Mouse (Mus musculus): ENCODE data around the gene Rragd. TPM values are rescaled to one million over a fixed set of nuclear protein-coding genes. Genes with fewer than 3 reads are reported as not detected.

The Rragd gene
- polyA plus RNA-seq (2016; fragmentation: Nextera tagmentation; extraction: Ambion mirVana), result 17.0 and 21.2 TPM in 2 replicates

- Histone ChIP-seq H3K36me3 (no peaks in the 10 kb centered on the region), H3K4me3 (peak within 1 kb of the TSS; percentile 92), H3K27ac (peak within 1 kb of the TSS; percentile 97), H3K9me3 (replicated peaks) (no peaks in the 10 kb centered on the region), H3K4me1 (peaks cover 42% of the 10 kb centered on the region), H3K27me3 (ENCODE audit: low read depth, poor library complexity, severe bottlenecking) (peaks cover 42% of the 10 kb centered on the region)
- under 1% methylated on average over 18 of the region's 18 CpGs for WGBS
- DNase-seq (ENCODE audit: low spot score), result peak; percentile 77
Observed at GRCm38 (mm10) chr4:32982716-32983175, at the start of gene Rragd. TSS of gene Rragd (plus strand) at chr4:32983037.

DNA sequence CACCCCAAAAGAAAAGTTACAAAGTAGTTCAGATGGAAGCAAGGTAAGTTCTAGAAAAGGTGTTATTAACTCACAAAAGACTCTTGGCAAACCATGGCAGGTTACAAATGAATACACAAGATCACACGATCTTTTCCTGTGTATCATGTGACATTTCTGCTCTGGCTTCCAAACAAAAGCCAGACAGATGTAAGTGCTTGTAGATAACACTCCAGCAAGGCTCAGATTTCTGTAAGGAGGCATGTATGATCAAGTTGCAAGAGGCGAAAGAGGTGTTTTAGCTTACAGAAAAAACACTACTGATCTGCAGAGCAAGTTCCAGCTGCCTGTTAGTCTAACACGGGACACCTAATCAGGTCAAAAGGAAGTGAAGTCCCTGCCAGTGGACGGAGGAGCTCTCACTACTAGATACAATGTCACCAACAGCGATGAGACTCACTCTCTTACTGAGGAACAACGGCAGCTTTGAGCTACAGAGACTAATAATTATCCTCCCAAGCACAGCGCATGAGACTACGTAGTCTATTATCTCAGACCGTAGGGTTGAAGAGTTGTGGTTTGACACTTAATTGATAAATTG is 46.0 kb upstream of the Rragd start:
- DNase-seq (ENCODE audit: low spot score), result no peak
- Histone ChIP-seq H3K27me3 (ENCODE audit: low read depth, poor library complexity, severe bottlenecking) (no peaks in the 10 kb centered on the region), H3K9me3 (replicated peaks) (no peaks in the 10 kb centered on the region), H3K4me3 (no peak overlapping the region), H3K36me3 (no peaks in the 10 kb centered on the region), H3K27ac (peak overlapping the region; percentile 56; the same call in 1 of the 2 replicates), H3K4me1 (peaks cover 26% of the 10 kb centered on the region)
- 60% methylated on average over 9 of the region's 9 CpGs for WGBS

DNA sequence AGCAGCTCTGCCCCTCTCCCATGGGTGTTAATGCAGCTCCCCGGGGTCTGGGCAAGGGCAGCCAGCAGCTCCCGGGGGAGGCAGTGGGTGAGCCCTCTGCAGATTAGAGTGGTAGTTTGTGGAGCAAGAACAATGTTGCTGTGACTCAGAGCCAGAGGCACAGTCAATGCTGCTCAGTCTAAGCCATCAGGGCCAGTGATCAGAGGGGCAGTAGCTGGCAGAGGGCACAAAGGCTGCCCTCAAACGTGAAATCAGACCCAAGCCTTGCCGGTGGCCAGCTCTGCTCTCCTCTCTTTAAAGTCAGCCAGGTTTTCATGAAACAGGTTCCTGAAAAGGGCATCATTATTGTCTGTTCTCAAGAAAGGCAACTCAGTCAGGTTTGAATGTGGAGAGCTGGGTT is 43.3 kb upstream of the Rragd start:
- Histone ChIP-seq H3K9me3 (replicated peaks) (no peaks in the 10 kb centered on the region), H3K27ac (peak overlapping the region; percentile 75), H3K36me3 (no peaks in the 10 kb centered on the region), H3K4me3 (no peak overlapping the region), H3K4me1 (peaks cover 20% of the 10 kb centered on the region), H3K27me3 (ENCODE audit: low read depth, poor library complexity, severe bottlenecking) (no peaks in the 10 kb centered on the region)
- WGBS, result 43% methylated on average over 4 of the region's 4 CpGs
- DNase-seq (ENCODE audit: low spot score), result no peak

- peak; percentile 48 for DNase-seq (ENCODE audit: low spot score)
- H3K27ac ChIP-seq, result peak overlapping the region; percentile 75; the same call in 1 of the 2 replicates
Observed at GRCm38 (mm10) chr4:32939964-32940363, 42.9 kb upstream of the Rragd start.

DNA sequence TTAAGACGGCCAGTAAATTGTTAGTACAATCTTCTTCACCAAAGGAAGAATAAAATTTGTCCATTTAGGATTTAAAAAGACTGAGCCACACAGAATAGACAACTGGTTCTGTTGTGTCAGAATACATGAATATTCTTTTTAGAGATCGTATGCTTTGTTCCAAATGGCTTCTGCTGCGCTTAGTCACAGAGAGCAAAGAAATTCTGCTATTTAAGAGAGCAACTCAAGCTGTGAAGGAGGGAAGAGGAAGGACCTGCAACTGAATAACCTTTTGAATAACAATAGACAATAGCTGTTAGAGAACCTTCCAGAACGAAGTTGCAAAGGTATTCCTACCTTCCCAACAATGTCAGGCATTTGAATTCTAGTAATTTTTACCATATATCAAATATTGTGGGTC is 41.9 kb upstream of the Rragd start:
- WGBS, result 78% methylated on average over 4 of the region's 4 CpGs
- no peaks in the 10 kb centered on the region for H3K9me3 ChIP-seq (replicated peaks)
- H3K4me3 ChIP-seq, result no peak overlapping the region
- DNase-seq (ENCODE audit: low spot score), result no peak
- H3K4me1 ChIP-seq, result peaks cover 20% of the 10 kb centered on the region
- H3K27me3 ChIP-seq (ENCODE audit: low read depth, poor library complexity, severe bottlenecking), result no peaks in the 10 kb centered on the region
- H3K27ac ChIP-seq, result no peak overlapping the region
- H3K36me3 ChIP-seq, result no peaks in the 10 kb centered on the region

More at GRCm38 (mm10) chr4:32939964-32940363, 42.9 kb upstream of the Rragd start:
- H3K27me3 ChIP-seq (ENCODE audit: low read depth, poor library complexity, severe bottlenecking), result no peaks in the 10 kb centered on the region
- no peaks in the 10 kb centered on the region for H3K9me3 ChIP-seq (replicated peaks)
- 46% methylated on average over 5 of the region's 5 CpGs for WGBS
- no peaks in the 10 kb centered on the region for H3K36me3 ChIP-seq
- no peak overlapping the region for H3K4me3 ChIP-seq
- peaks cover 20% of the 10 kb centered on the region for H3K4me1 ChIP-seq

DNA sequence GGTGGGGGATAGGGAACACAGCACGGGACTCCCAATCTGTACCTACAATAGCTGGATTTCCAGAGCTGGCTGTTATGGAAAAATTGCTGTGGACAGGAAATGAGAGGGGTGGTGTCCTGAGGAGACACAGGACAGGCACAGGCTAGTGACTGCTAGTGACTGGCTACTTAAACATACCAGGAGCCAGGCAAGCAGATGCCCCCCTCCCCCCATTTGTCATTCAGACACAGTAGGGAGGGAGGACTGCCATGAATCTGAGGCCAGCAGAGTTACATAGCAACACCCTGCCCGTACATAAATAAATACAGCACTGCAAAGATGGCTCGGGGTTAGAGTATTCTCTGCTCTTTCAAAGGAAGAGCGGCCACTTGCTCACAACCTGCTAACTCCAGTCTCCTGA is 35.2 kb upstream of the Rragd start:
- 39% methylated on average over 4 of the region's 4 CpGs for WGBS
- H3K4me1 ChIP-seq, result peaks cover 32% of the 10 kb centered on the region
- no peaks in the 10 kb centered on the region for H3K9me3 ChIP-seq (replicated peaks)
- no peak overlapping the region for H3K27ac ChIP-seq
- H3K36me3 ChIP-seq, result no peaks in the 10 kb centered on the region
- no peak for DNase-seq (ENCODE audit: low spot score)
- H3K27me3 ChIP-seq (ENCODE audit: low read depth, poor library complexity, severe bottlenecking), result peaks cover 18% of the 10 kb centered on the region
- H3K4me3 ChIP-seq, result no peak overlapping the region

GRCm38 (mm10) chr4:32948696-32949095 is 34.1 kb upstream of the Rragd start:
- Histone ChIP-seq H3K9me3 (replicated peaks) (no peaks in the 10 kb centered on the region), H3K4me1 (peaks cover 34% of the 10 kb centered on the region), H3K27ac (no peak overlapping the region), H3K27me3 (ENCODE audit: low read depth, poor library complexity, severe bottlenecking) (peaks cover 28% of the 10 kb centered on the region), H3K36me3 (no peaks in the 10 kb centered on the region), H3K4me3 (no peak overlapping the region)
- DNase-seq (ENCODE audit: low spot score), result no peak
- WGBS, result 65% methylated on average over 10 of the region's 10 CpGs

GRCm38 (mm10) chr4:32950356-32951034 is 32.3 kb upstream of the Rragd start, which contains the start of gene Ankrd6:
TSS of gene Ankrd6 (minus strand) at chr4:32950841.
- DNase-seq (ENCODE audit: low spot score), result peak; percentile 95
- Histone ChIP-seq H3K4me3 (peak within 1 kb of the TSS; percentile 84), H3K27me3 (ENCODE audit: low read depth, poor library complexity, severe bottlenecking) (peaks cover 28% of the 10 kb centered on the region), H3K27ac (peak within 1 kb of the TSS; percentile 86), H3K9me3 (replicated peaks) (no peaks in the 10 kb centered on the region), H3K4me1 (peaks cover 34% of the 10 kb centered on the region), H3K36me3 (no peaks in the 10 kb centered on the region)
- WGBS, result under 1% methylated on average over 65 of the region's 66 CpGs

DNA sequence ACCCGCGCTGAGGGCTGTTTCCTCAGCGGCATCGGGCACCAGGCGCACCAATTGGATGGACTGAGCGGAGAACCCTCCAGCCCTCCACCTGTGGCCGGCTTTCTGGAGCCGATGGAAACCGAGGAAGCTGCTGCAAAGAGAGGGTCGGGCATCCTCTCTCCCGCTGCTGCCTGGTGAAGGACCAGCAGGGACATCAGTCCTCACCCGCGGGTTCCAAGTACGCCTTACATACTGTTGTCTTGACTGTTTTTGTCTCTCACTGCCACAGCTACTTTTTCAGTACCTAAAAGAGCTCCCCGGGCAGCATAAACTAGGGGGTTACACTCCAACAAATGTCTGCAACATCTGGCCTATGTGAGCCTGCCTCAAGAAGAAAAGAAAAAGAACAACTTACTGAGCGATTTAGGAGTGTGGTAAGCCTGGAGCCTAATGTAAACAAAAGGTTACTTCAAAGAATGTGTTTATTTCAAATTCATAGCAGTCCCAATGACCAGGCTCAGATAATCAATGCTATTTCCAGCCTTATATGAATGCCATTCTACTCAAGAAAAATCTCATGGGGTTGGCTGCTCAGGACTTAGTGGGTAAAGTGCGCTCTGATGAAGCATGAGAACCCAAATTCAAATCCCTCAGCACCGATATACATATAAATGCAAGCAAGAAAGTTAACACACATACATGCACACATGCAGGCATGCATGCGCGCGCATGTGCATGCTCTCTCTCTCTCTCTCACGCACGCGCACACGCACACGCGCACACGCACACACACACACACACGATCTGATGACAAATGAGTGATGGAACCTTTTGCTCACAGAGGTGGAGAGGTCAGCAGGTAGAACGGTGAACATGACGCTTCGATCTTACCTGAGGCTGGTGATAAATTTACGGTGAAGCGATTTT is 31.5 kb upstream of the Rragd start:
- Histone ChIP-seq H3K9me3 (replicated peaks) (no peaks in the 10 kb centered on the region), H3K27me3 (ENCODE audit: low read depth, poor library complexity, severe bottlenecking) (peaks cover 28% of the 10 kb centered on the region), H3K4me3 (peak overlapping the region; percentile 84), H3K27ac (peak overlapping the region; percentile 86), H3K4me1 (peaks cover 34% of the 10 kb centered on the region), H3K36me3 (no peaks in the 10 kb centered on the region)
- peak; percentile 45 for DNase-seq (ENCODE audit: low spot score)
- 3% methylated on average over 34 of the region's 34 CpGs for WGBS

GRCm38 (mm10) chr4:32952681-32953080 is 30.2 kb upstream of the Rragd start:
- Histone ChIP-seq H3K4me1 (peaks cover 28% of the 10 kb centered on the region), H3K36me3 (no peaks in the 10 kb centered on the region), H3K27me3 (ENCODE audit: low read depth, poor library complexity, severe bottlenecking) (peaks cover 28% of the 10 kb centered on the region), H3K9me3 (replicated peaks) (no peaks in the 10 kb centered on the region), H3K27ac (no peak overlapping the region), H3K4me3 (peak overlapping the region; percentile 15; the same call in 1 of the 2 replicates)
- no peak for DNase-seq (ENCODE audit: low spot score)
- 7% methylated on average over 7 of the region's 7 CpGs for WGBS

- no peak for DNase-seq (ENCODE audit: low spot score)
- 50% methylated on average over 2 of the region's 2 CpGs for WGBS
- H3K36me3 ChIP-seq, result no peaks in the 10 kb centered on the region
- no peak overlapping the region for H3K4me3 ChIP-seq
- no peak overlapping the region for H3K27ac ChIP-seq
- peaks cover 21% of the 10 kb centered on the region for H3K27me3 ChIP-seq (ENCODE audit: low read depth, poor library complexity, severe bottlenecking)
- H3K9me3 ChIP-seq (replicated peaks), result no peaks in the 10 kb centered on the region
- H3K4me1 ChIP-seq, result peaks cover 12% of the 10 kb centered on the region
Observed at GRCm38 (mm10) chr4:32956423-32956822, 26.4 kb upstream of the Rragd start.

- WGBS, result 82% methylated on average over 3 of the region's 3 CpGs
- H3K4me3 ChIP-seq, result no peak overlapping the region
- H3K27me3 ChIP-seq (ENCODE audit: low read depth, poor library complexity, severe bottlenecking), result no peaks in the 10 kb centered on the region
- no peaks in the 10 kb centered on the region for H3K9me3 ChIP-seq (replicated peaks)
- no peak for DNase-seq (ENCODE audit: low spot score)
- no peaks in the 10 kb centered on the region for H3K36me3 ChIP-seq
- H3K4me1 ChIP-seq, result no peaks in the 10 kb centered on the region
- no peak overlapping the region for H3K27ac ChIP-seq
Observed at GRCm38 (mm10) chr4:32961394-32961793, 21.4 kb upstream of the Rragd start.

All from limb, embryonic 10.5 days (tissue).